ENCODE assay signal across 8 mouse cellular contexts in genomic region chr10:75517758-75518143, GRCm38 (mm10). TPM values are rescaled to one million over a fixed set of nuclear protein-coding genes. Genes with fewer than 3 reads are reported as not detected.
DNase-seq lines count a peak whose midpoint lies in the region; ATAC-seq lines count a peak whose summit lies in the region.

Gene Gucd1 (minus strand): TSS chr10:75517972.

- intact Hi-C loops in gastrocnemius, postnatal 14 days (cut with DNase I; ENCODE audit: low total_unique reads) = no loop called here
- intact Hi-C loops in left cerebral cortex, postnatal 10 days (cut with DNase I) = no loop called here

- peak; percentile 98 to 100 for DNase-seq in adrenal gland, adult (ENCODE audit: inconsistent age in 2 of 2, low spot score in 1 of 2)
- DNase-seq in embryo, embryonic 10.5 days (ENCODE audit: low spot score) = peak; percentile 98
- DNase-seq in gastrocnemius, postnatal 14 days = peak; percentile 97
- peak; percentile 97 to 98 for DNase-seq in left cerebral cortex, postnatal 10 days (ENCODE audit: extremely low spot score in 1 of 2, low spot score in 2 of 2)
- DNase-seq in right cerebral cortex, postnatal 25 days = peak; percentile 95
- peak; percentile 96 to 98 for DNase-seq in urinary bladder, postnatal 4 days (ENCODE audit: low spot score in 2 of 2)

- ATAC-seq in inflammation-experienced regulatory T-cells, adult 6 months = peak; percentile 82
- peak; percentile 64 for ATAC-seq in megakaryocyte-erythroid progenitor cell, adult 5-6 weeks (replicated peaks; ENCODE audit: low FRiP score, low TSS enrichment, poor library complexity, severe bottlenecking)

RNA-seq across cellular contexts. Expression of gene Gucd1, which starts in this region (rescaled TPM):
- 10 to 100 TPM; 40.4 to 60.3 TPM for total RNA-seq in gastrocnemius, postnatal 14 days (2021)
- 10 to 100 TPM; 14.3 to 18.4 (median 17.1) TPM for polyA plus RNA-seq in inflammation-experienced regulatory T-cells, adult 6 months (2017; shearing (Covaris generic))
- 10 to 100 TPM; 21.6 to 22.0 TPM for total RNA-seq in left cerebral cortex, postnatal 10 days (2021)
- total RNA-seq in megakaryocyte-erythroid progenitor cell, adult 5-6 weeks (2014; fragmentation: Nextera tagmentation) = 13.9 and 18.9 TPM in 2 replicates
- 14.8 and 19.3 TPM in 2 replicates for total RNA-seq in megakaryocyte-erythroid progenitor cell, adult 5-6 weeks (2017)

Comparison
In these comparisons a context has a peak if more than half of its experiments do, and no peak if none do; other contexts are left out.
1. Peak in every context shown above with its lines: DNase-seq and ATAC-seq.